Mouse (Mus musculus) limb, embryonic 13.5 days (tissue): ENCODE data around the gene Cdk4. TPM values are rescaled to one million over a fixed set of nuclear protein-coding genes. Genes with fewer than 3 reads are reported as not detected.

Source experiments
- ATAC-seq: fragments of 200-750 bp; cut with Nextera tagmentation; 2 replicates; pipeline ENCODE4 v1.8.0; 2017; ENCODE audit warnings: low read depth, moderate number of reproducible peaks, moderate TSS enrichment; ENCODE audit not compliant: low FRiP score
- H3K27ac ChIP-seq: fragments of 300-500 bp; sonication (generic); 2 replicates; pipeline ENCODE4 v1.5.1; 2015; ENCODE audit warnings: inconsistent platforms, mild to moderate bottlenecking, moderate library complexity
- H3K27me3 ChIP-seq: fragments of 300-500 bp; sonication (generic); 2 replicates; pipeline ENCODE4 v1.6.1; 2015; ENCODE audit warnings: mild to moderate bottlenecking, inconsistent platforms
- H3K36me3 ChIP-seq: fragments of 300-500 bp; sonication (generic); 2 replicates; pipeline ENCODE4 v1.6.1; 2015; ENCODE audit warnings: inconsistent platforms, mild to moderate bottlenecking, moderate library complexity
- H3K4me1 ChIP-seq: fragments of 300-500 bp; sonication (generic); 2 replicates; pipeline ENCODE4 v1.6.1; 2015; ENCODE audit warnings: inconsistent platforms
- H3K4me2 ChIP-seq: fragments of 300-500 bp; sonication (generic); replicated peaks from 2 replicates; pipeline ENCODE4 v1.6.1; 2015; ENCODE audit warnings: inconsistent platforms, mild to moderate bottlenecking, moderate library complexity
- H3K4me3 ChIP-seq: fragments of 300-500 bp; sonication (generic); 2 replicates; pipeline ENCODE4 v1.5.1; 2015; ENCODE audit warnings: moderate library complexity, mild to moderate bottlenecking, inconsistent platforms
- H3K9ac ChIP-seq: fragments of 300-500 bp; sonication (generic); 2 replicates; pipeline ENCODE4 v1.6.1; 2015; ENCODE audit warnings: mild to moderate bottlenecking, inconsistent platforms
- H3K9me3 ChIP-seq: fragments of 300-500 bp; sonication (generic); 2 replicates; pipeline ENCODE4 v1.6.1; 2016; ENCODE audit warnings: inconsistent platforms
- WGBS: fragments of 180-500 bp; shearing (Covaris S2); methylation state at CpG from one replicate; pipeline ENCODE4 v1.1.7; 2015; 5-methylcytosine and 5-hydroxymethylcytosine counted together
- polyA plus RNA-seq: library from polyadenylated mRNA; unstranded; fragments of >200 nt; fragmentation: Nextera tagmentation; extraction: Ambion mirVana; gene quantifications from 2 replicates; pipeline ENCODE4 v1.2.1, GENCODE M21; 2015

Cdk4 gene
- polyA plus RNA-seq, 1 experiment from 2014 or later, result 2,027 TPM

DNA sequence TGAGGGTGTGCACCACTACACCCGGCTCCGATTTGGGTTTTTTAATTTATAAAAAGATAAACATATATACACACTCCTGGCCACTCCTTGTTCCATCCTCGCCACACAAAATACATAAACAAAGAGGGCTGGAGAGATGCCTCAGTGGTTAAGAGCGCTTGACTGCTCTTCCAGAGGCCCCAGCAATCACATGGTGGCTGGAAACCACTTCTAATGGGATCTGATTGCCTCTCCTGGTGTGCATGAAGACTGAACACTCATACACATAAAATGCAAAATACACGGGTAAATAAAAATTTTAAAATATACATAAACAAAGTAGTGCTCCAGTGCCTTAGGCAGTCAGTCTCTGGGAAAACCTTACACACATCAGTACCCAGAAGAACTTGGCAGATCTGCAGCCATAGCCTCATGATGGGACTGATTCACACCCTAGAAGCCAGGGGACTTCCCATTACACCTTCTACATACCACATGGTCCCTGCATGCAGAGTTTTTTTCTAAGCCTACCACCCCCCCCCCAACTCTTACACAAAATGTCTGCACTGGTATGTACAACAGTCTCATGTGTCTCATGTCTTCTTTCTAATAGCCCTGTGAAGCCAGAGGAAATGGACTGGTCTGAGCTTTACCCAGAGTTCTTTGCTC is 20.7 kb upstream of the Cdk4 start:
- Histone ChIP-seq H3K36me3 (peaks cover 34% of the 10 kb centered on the region), H3K9ac (peak overlapping the region; percentile 79), H3K4me1 (peaks cover 19% of the 10 kb centered on the region), H3K27me3 (peaks cover 24% of the 10 kb centered on the region), H3K4me3 (peak overlapping the region; percentile 79), H3K9me3 (no peaks in the 10 kb centered on the region), H3K4me2 (peak overlapping the region; percentile 97), H3K27ac (peak overlapping the region; percentile 69; the same call in 1 of the 2 replicates)
- 16% methylated on average over 5 of the region's 5 CpGs for WGBS
- no peak for ATAC-seq

DNA sequence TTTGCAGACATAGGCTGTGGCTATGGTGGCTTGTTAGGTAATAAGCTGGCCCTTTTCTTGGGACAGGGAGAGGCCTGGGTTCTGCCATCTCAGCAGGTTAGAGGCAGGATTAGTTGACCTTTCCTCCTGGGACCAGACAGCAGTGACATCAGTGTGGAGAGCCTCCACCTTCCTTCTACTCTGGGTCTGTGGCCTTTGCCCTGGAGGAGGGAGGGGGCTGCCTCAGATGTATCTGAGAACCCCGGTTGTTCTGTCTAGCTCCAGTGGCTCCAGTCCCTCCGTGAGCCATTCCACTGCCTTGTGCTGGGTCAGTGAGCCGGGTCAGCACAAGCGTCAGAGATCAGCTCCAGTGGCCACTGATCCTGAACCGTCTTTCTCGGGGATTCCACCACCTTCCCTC is 20.1 kb upstream of the Cdk4 start:
- Histone ChIP-seq H3K4me2 (peak overlapping the region; percentile 97), H3K36me3 (peaks cover 34% of the 10 kb centered on the region), H3K9me3 (no peaks in the 10 kb centered on the region), H3K9ac (peak overlapping the region; percentile 13; the same call in 1 of the 2 replicates), H3K27me3 (peaks cover 30% of the 10 kb centered on the region), H3K27ac (no peak overlapping the region), H3K4me3 (no peak overlapping the region), H3K4me1 (peaks cover 19% of the 10 kb centered on the region)
- WGBS, result 88% methylated on average over 6 of the region's 6 CpGs
- ATAC-seq, result no peak

DNA sequence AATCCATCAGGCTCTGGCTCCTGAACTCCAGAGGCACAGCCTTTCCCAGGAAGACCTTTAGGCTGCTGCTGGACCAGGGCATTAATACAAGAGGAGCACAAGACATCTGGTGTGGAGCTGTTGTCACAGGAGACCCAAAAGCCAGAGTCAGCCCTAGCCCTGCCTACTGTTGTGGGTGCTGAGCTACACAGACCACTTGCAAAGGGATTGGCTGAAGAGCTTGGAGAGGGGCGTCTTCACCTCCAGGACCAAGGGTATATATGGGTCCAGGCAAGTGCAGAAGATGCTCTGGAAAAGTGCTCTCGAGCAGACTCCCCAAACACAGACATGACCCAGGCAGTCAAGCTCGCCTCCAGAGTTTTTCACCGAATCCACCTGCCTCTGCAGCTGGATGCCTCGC is 15.4 kb upstream of the Cdk4 start, which contains the start of gene Cyp27b1:
Gene Cyp27b1 (plus strand): TSS at position 297 of the 400 bp plus-strand sequence.
- Histone ChIP-seq H3K27ac (no peak within 1 kb of the TSS), H3K36me3 (peaks cover 34% of the 10 kb centered on the region), H3K4me2 (peak within 1 kb of the TSS; percentile 47), H3K4me1 (peaks cover 32% of the 10 kb centered on the region), H3K9ac (peak within 1 kb of the TSS; percentile 19; the same call in 1 of the 2 replicates), H3K27me3 (peaks cover 65% of the 10 kb centered on the region), H3K9me3 (no peaks in the 10 kb centered on the region), H3K4me3 (peak within 1 kb of the TSS; percentile 20)
- no peak for ATAC-seq
- 29% methylated on average over 5 of the region's 5 CpGs for WGBS

DNA sequence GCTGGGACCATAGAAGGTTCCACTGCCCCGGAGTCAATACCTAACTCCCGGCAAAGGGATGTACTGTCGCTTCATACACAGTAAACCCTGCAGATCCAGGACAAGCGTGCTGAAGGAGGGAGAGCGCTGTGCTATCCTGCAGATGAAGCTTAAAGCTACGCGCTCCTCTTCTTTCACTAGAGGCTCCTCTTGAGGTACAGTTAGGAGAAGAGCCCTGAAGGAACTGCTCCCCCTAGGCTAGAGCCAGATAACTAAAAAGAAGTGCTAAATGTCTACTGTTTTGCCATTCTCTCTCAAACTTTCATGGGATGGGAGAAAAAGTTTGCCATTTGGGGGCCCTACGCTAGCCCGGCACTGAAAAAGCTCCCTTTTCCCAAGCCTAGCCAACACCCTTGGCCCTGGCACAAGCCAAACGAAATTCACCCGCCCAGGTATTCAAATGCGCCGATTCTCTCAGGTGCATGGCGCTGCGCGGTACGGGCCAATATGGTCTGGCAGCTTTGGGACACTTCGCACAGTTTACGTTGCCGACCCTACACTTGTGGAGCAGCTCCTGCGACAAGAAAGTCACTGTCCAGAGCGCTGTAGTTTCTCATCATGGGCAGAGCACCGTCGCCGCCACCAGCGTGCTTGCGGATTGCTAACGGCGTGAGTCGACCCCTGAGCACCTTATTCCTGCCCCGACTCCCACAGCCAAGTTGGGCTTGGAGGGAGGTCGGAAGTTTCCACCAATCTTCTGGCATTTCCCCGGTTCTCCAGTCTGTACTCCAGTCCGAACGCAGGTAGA is 14.5 kb upstream of the Cdk4 start:
- Histone ChIP-seq H3K4me1 (peaks cover 28% of the 10 kb centered on the region), H3K4me2 (peak overlapping the region; percentile 47), H3K9ac (peak overlapping the region; percentile 19; the same call in 1 of the 2 replicates), H3K36me3 (peaks cover 31% of the 10 kb centered on the region), H3K27ac (no peak overlapping the region), H3K4me3 (peak overlapping the region; percentile 20), H3K9me3 (no peaks in the 10 kb centered on the region), H3K27me3 (peaks cover 68% of the 10 kb centered on the region)
- no peak for ATAC-seq
- WGBS, result 4% methylated on average over 35 of the region's 35 CpGs

DNA sequence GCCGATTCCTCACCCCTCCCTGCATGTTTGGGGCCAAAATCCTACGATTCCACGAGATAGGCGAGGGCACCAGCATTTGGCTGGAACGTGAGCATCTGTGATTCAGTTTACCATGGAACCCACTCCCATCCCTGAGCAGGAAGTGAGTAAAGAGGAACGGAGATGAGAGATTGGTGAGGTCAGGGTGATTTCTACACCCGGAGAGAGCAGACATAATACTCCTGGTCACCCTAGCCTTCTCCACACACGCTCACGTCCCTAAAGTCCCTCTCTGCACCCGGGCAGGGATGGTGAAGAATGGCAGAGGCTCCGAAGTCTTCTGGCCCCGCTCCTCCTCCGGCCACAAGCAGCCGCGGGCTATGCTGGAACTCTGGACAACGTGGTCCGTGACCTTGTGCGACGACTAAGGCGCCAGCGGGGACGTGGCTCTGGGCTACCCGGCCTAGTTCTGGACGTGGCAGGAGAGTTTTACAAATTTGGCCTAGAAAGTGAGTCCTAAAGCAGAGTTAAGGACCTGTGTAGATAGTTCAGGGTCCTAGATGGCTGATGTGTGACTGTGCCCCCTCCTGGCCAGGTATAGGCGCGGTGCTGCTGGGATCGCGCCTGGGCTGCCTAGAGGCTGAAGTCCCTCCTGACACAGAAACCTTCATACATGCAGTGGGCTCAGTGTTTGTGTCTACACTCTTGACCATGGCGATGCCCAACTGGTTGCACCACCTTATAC is 13.8 kb upstream of the Cdk4 start:
- H3K36me3 ChIP-seq, result peaks cover 32% of the 10 kb centered on the region
- no peaks in the 10 kb centered on the region for H3K9me3 ChIP-seq
- peak overlapping the region; percentile 19; the same call in 1 of the 2 replicates for H3K9ac ChIP-seq
- ATAC-seq, result no peak
- peaks cover 73% of the 10 kb centered on the region for H3K27me3 ChIP-seq
- peaks cover 28% of the 10 kb centered on the region for H3K4me1 ChIP-seq
- H3K4me3 ChIP-seq, result peak overlapping the region; percentile 20
- no peak overlapping the region for H3K27ac ChIP-seq
- 2% methylated on average over 29 of the region's 29 CpGs for WGBS
- peak overlapping the region; percentile 47 for H3K4me2 ChIP-seq

DNA sequence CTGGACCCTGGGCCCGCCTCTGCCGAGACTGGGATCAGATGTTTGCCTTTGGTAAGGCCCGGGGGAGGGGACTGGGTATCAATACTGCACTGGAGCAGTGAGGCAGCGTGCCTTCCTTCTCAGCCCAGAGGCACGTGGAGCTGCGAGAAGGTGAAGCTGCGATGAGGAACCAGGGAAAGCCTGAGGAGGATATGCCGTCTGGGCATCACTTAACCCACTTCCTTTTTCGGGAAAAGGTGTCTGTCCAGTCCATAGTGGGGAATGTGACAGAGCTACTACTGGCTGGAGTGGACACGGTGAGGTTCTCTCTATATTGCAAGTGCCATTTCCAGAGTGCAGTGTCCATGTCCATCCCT is 13.2 kb upstream of the Cdk4 start:
- peaks cover 73% of the 10 kb centered on the region for H3K27me3 ChIP-seq
- H3K4me2 ChIP-seq, result peak overlapping the region; percentile 47; the same call in 1 of the 2 replicates
- peaks cover 28% of the 10 kb centered on the region for H3K36me3 ChIP-seq
- peak overlapping the region; percentile 20; the same call in 1 of the 2 replicates for H3K4me3 ChIP-seq
- H3K4me1 ChIP-seq, result peaks cover 28% of the 10 kb centered on the region
- no peak overlapping the region for H3K9ac ChIP-seq
- WGBS, result 18% methylated on average over 10 of the region's 10 CpGs
- no peaks in the 10 kb centered on the region for H3K9me3 ChIP-seq
- ATAC-seq, result no peak
- H3K27ac ChIP-seq, result no peak overlapping the region

DNA sequence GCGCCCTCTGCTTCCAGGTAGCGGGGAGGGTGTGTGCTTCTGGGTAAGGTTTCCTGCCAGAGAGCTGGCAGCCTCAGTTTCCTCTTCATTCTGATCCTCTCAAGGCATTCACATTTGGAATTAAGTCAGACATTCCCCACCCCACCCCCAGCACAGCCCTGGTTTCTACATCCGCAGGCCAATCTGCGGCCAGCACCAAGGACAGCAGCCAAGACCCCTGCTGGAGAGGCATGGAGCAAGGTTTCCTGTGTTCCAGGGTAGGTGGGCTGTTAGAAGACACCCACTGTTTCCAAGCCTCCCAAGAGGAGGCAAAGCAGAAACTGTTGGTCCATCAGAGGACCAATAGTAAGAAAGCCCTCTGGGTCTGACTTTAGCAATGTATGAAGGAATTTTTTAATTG is 8.7 kb upstream of the Cdk4 start:
- no peak for ATAC-seq

DNA sequence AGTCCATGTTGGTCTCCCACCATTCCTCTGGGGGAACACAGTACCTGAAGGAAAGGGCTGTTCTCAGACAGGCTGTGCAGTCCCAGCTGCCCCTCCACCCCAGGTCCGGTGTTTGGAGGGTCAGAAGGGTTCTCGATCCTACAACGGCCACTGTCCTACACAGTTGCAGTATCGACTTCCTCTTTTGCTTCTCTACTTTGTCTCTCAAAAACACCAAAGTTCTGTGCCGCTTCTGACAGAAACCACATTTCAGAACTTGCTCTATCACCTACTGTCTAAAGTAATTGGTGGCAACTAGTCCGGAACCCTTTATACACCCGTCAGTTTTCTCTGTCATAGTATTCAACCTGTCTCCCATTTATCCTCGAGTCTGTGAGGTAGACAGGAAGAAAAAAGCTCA is 7.9 kb upstream of the Cdk4 start:
- peaks cover 46% of the 10 kb centered on the region for H3K27me3 ChIP-seq
- ATAC-seq, result no peak
- 82% methylated on average over 8 of the region's 8 CpGs for WGBS

More for the DNA sequence above, 8.7 kb upstream of the Cdk4 start:
- H3K9ac ChIP-seq, result no peak overlapping the region
- peaks cover 28% of the 10 kb centered on the region for H3K4me1 ChIP-seq
- H3K27me3 ChIP-seq, result peaks cover 50% of the 10 kb centered on the region
- H3K4me3 ChIP-seq, result no peak overlapping the region
- peaks cover 39% of the 10 kb centered on the region for H3K36me3 ChIP-seq
- H3K4me2 ChIP-seq, result no peak overlapping the region
- no peaks in the 10 kb centered on the region for H3K9me3 ChIP-seq
- 66% methylated on average over 4 of the region's 4 CpGs for WGBS
- no peak overlapping the region for H3K27ac ChIP-seq

DNA sequence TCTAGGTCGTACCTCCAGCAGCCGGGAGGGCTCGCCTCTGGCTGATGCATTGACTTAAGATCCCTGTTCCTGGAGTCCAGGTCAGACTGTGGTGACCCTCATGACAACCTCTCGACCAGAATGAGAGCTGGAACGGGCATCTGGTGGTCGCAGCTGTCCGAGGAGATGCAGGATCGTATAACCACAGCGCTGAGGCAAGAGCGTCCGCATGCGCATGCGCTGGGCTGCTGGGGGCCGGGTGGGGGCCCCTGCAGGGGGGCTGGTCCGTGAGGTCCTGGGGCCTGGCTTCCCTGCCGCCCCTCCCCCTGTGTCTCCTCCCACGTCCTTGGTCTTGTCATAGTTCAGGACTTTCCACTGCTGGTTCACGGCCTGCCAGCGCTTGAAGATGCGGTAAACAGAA is 6.8 kb upstream of the Cdk4 start:
- peaks cover 46% of the 10 kb centered on the region for H3K27me3 ChIP-seq
- H3K4me1 ChIP-seq, result peaks cover 18% of the 10 kb centered on the region
- ATAC-seq, result no peak
- H3K4me2 ChIP-seq, result no peak overlapping the region
- no peaks in the 10 kb centered on the region for H3K9me3 ChIP-seq
- peaks cover 39% of the 10 kb centered on the region for H3K36me3 ChIP-seq
- H3K27ac ChIP-seq, result no peak overlapping the region
- H3K9ac ChIP-seq, result no peak overlapping the region
- 80% methylated on average over 20 of the region's 20 CpGs for WGBS
- no peak overlapping the region for H3K4me3 ChIP-seq

More for the DNA sequence above, 7.9 kb upstream of the Cdk4 start:
- Histone ChIP-seq H3K4me3 (no peak overlapping the region), H3K4me2 (no peak overlapping the region), H3K27ac (no peak overlapping the region), H3K4me1 (peaks cover 23% of the 10 kb centered on the region), H3K9me3 (no peaks in the 10 kb centered on the region), H3K36me3 (peaks cover 39% of the 10 kb centered on the region), H3K9ac (no peak overlapping the region)

DNA sequence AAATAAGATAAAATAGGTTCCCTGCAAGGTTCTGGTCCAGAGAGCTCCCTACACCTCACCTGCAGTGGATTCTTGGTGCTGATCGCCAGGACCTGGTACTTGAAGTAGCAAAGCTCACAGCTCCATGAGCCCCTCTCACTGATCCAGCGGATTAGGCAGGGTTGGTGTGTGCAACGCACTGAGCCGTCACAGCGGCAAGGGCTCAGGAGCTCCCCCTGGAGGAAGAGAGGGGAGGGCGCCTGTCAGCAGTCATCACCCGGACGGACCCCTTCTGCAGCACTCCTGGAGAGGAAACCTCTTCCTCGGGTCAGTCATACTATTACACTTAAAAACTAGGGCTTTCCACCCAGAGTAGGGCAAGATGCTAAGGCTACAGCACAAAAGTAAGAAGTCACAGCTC is 5.2 kb upstream of the Cdk4 start:
- 0 out of 2 replicates have a peak overlapping the region, but pooled peaks have one; percentile 85 for H3K9ac ChIP-seq
- H3K4me2 ChIP-seq, result peak overlapping the region; percentile 93
- H3K36me3 ChIP-seq, result peaks cover 39% of the 10 kb centered on the region
- H3K4me1 ChIP-seq, result peaks cover 18% of the 10 kb centered on the region
- peak overlapping the region; percentile 94 for H3K4me3 ChIP-seq
- no peak overlapping the region for H3K27ac ChIP-seq
- peaks cover 36% of the 10 kb centered on the region for H3K27me3 ChIP-seq
- WGBS, result 2% methylated on average over 9 of the region's 9 CpGs
- no peaks in the 10 kb centered on the region for H3K9me3 ChIP-seq
- no peak for ATAC-seq

DNA sequence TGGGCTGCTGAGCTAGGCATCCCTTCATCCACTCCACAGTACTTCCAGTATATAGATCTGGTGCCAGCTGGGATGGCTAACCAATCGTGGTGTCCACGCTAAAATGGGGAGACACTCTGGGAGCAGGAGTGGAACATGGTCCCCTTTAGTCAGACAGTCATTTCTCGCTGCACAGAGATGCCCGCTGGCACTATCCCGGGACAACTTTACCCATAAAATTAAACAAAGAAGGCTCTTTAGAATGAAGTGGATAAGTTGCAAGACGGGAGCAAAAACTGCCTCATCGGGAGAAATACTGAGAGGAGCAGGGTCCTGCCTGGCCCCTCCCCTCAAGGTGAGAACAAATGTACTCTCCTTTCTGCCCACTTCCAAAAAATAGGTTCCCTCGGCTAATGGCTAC is 4.6 kb upstream of the Cdk4 start:
- Histone ChIP-seq H3K27me3 (peaks cover 34% of the 10 kb centered on the region), H3K4me1 (peaks cover 18% of the 10 kb centered on the region), H3K4me2 (peak overlapping the region; percentile 93), H3K27ac (no peak overlapping the region), H3K4me3 (peak overlapping the region; percentile 94), H3K9ac (peak overlapping the region; percentile 85), H3K9me3 (no peaks in the 10 kb centered on the region), H3K36me3 (peaks cover 38% of the 10 kb centered on the region)
- 11% methylated on average over 8 of the region's 8 CpGs for WGBS
- ATAC-seq, result no peak
